Mouse (Mus musculus) lung, embryonic 14.5 days (tissue): ENCODE results near the gene Bckdha. TPM values are rescaled to one million over a fixed set of nuclear protein-coding genes. Genes with fewer than 3 reads are reported as not detected.
A peak's percentile ranks its signal among the peaks of the same experiment; 100 is the strongest.

Experiments used
- ATAC-seq: fragments of 200-750 bp; cut with Nextera tagmentation; 2 replicates; pipeline ENCODE4 v1.8.0; 2017; ENCODE audit warnings: mild to moderate bottlenecking, moderate TSS enrichment, moderate library complexity; ENCODE audit not compliant: insufficient read depth
- DNase-seq: peaks from one replicate; pipeline ENCODE4 v3.0.0-alpha.2; 2015
- H3K27ac ChIP-seq: fragments of 300-500 bp; sonication (generic); 2 replicates; pipeline ENCODE4 v1.5.1; 2014; ENCODE audit warnings: low read depth, mild to moderate bottlenecking, moderate library complexity
- H3K27me3 ChIP-seq: fragments of 300-500 bp; sonication (generic); 2 replicates; pipeline ENCODE4 v1.6.1; 2014; ENCODE audit warnings: low read length, control low read depth; ENCODE audit not compliant: insufficient read depth
- H3K36me3 ChIP-seq: fragments of 300-500 bp; sonication (generic); 2 replicates; pipeline ENCODE4 v1.6.1; 2014; ENCODE audit warnings: control low read depth; ENCODE audit not compliant: insufficient read depth
- H3K4me1 ChIP-seq: fragments of 300-500 bp; sonication (generic); 2 replicates; pipeline ENCODE4 v1.6.1; 2014; ENCODE audit warnings: antibody characterized with exemption, control low read depth; ENCODE audit not compliant: insufficient read depth
- H3K4me2 ChIP-seq: fragments of 300-500 bp; sonication (generic); 2 replicates; pipeline ENCODE4 v1.6.1; 2014; ENCODE audit warnings: mild to moderate bottlenecking
- H3K4me3 ChIP-seq: fragments of 300-500 bp; sonication (generic); 2 replicates; pipeline ENCODE4 v1.5.1; 2014; ENCODE audit warnings: low read depth, low read length
- H3K9ac ChIP-seq: fragments of 300-500 bp; sonication (generic); 2 replicates; pipeline ENCODE4 v1.6.1; 2014
- H3K9me3 ChIP-seq: fragments of 300-500 bp; sonication (generic); 2 replicates; pipeline ENCODE4 v1.6.1; 2016; ENCODE audit warnings: low read depth, low read length, control low read depth
- CTCF ChIP-seq: IDR thresholded peaks from 2 replicates; pipeline ENCODE4 v1.5.1; 2016; ENCODE audit warnings: antibody characterized with exemption, low read depth
- WGBS: fragments of 180-500 bp; shearing (Covaris S2); extraction: QIAGEN DNeasy Blood & Tissue Kit; methylation state at CpG from one replicate; pipeline ENCODE4 v1.1.7; 2014; 5-methylcytosine and 5-hydroxymethylcytosine counted together
- polyA plus RNA-seq: library from polyadenylated mRNA; unstranded; fragments of >200 nt; fragmentation: Nextera tagmentation; extraction: Ambion mirVana; gene quantifications from 2 replicates; pipeline ENCODE4 v1.2.1, GENCODE M21; 2014

Bckdha gene
- polyA plus RNA-seq, 1 experiment from 2014 or later: 42.1 TPM

GRCm38 (mm10) chr7:25647574-25648123, 11.1 kb downstream of the Bckdha start:
- no peak overlapping the region for H3K4me3 ChIP-seq
- 42% methylated on average over 5 of the region's 5 CpGs for WGBS
- no peaks in the 10 kb centered on the region for H3K27me3 ChIP-seq
- H3K4me2 ChIP-seq: no peak overlapping the region
- H3K9me3 ChIP-seq: no peaks in the 10 kb centered on the region
- TF ChIP-seq CTCF: peak; percentile 34
- no peaks in the 10 kb centered on the region for H3K4me1 ChIP-seq
- no peak for DNase-seq
- no peak overlapping the region for H3K9ac ChIP-seq
- no peaks in the 10 kb centered on the region for H3K36me3 ChIP-seq
- no peak for ATAC-seq
- H3K27ac ChIP-seq: no peak overlapping the region

- no peaks in the 10 kb centered on the region for H3K9me3 ChIP-seq
Measured at GRCm38 (mm10) chr7:25645074-25645473, 13.7 kb downstream of the Bckdha start.

GRCm38 (mm10) chr7:25644631-25645030, 14.2 kb downstream of the Bckdha start:
- peaks cover 2% of the 10 kb centered on the region; the same call in 1 of the 2 replicates for H3K36me3 ChIP-seq
- H3K4me2 ChIP-seq: no peak overlapping the region
- H3K4me3 ChIP-seq: no peak overlapping the region
- ATAC-seq (no peak), DNase-seq (no peak)
- H3K9ac ChIP-seq: no peak overlapping the region
- H3K9me3 ChIP-seq: no peaks in the 10 kb centered on the region
- WGBS: 72% methylated on average over 4 of the region's 4 CpGs
- no peaks in the 10 kb centered on the region for H3K27me3 ChIP-seq
- no peak for TF ChIP-seq CTCF
- H3K27ac ChIP-seq: no peak overlapping the region
- no peaks in the 10 kb centered on the region for H3K4me1 ChIP-seq

More at GRCm38 (mm10) chr7:25645074-25645473, 13.7 kb downstream of the Bckdha start:
- Histone ChIP-seq H3K4me1 (no peaks in the 10 kb centered on the region), H3K27me3 (no peaks in the 10 kb centered on the region), H3K4me3 (no peak overlapping the region), H3K36me3 (peaks cover 2% of the 10 kb centered on the region; the same call in 1 of the 2 replicates), H3K4me2 (no peak overlapping the region), H3K9ac (no peak overlapping the region), H3K27ac (no peak overlapping the region)
- WGBS: 70% methylated on average over 14 of the region's 14 CpGs
- TF ChIP-seq CTCF: no peak
- ATAC-seq: no peak
- no peak for DNase-seq

- Histone ChIP-seq H3K27ac (no peak overlapping the region), H3K4me1 (no peaks in the 10 kb centered on the region), H3K27me3 (no peaks in the 10 kb centered on the region), H3K4me2 (no peak overlapping the region), H3K4me3 (no peak overlapping the region), H3K9ac (no peak overlapping the region), H3K36me3 (peaks cover 2% of the 10 kb centered on the region; the same call in 1 of the 2 replicates), H3K9me3 (no peaks in the 10 kb centered on the region)
- ATAC-seq (no peak), DNase-seq (no peak)
- 72% methylated on average over 10 of the region's 10 CpGs for WGBS
- TF ChIP-seq CTCF: no peak
Measured at GRCm38 (mm10) chr7:25644136-25644535, 14.6 kb downstream of the Bckdha start.

- Histone ChIP-seq H3K4me1 (no peaks in the 10 kb centered on the region), H3K4me3 (no peak overlapping the region), H3K4me2 (no peak overlapping the region), H3K27ac (no peak overlapping the region), H3K9ac (no peak overlapping the region), H3K9me3 (no peaks in the 10 kb centered on the region), H3K36me3 (peaks cover 2% of the 10 kb centered on the region; the same call in 1 of the 2 replicates), H3K27me3 (no peaks in the 10 kb centered on the region)
- no peak for DNase-seq
- no peak for TF ChIP-seq CTCF
- ATAC-seq: no peak
- 85% methylated on average over 4 of the region's 4 CpGs for WGBS
Measured at GRCm38 (mm10) chr7:25639754-25640153, 19.0 kb downstream of the Bckdha start.

GRCm38 (mm10) chr7:25637099-25637498, 21.7 kb downstream of the Bckdha start:
- H3K4me2 ChIP-seq: no peak overlapping the region
- no peak overlapping the region for H3K27ac ChIP-seq
- no peaks in the 10 kb centered on the region for H3K27me3 ChIP-seq
- H3K4me3 ChIP-seq: no peak overlapping the region
- no peaks in the 10 kb centered on the region for H3K4me1 ChIP-seq
- H3K9ac ChIP-seq: no peak overlapping the region
- ATAC-seq (no peak), DNase-seq (no peak)
- no peak for TF ChIP-seq CTCF
- WGBS: 75% methylated on average over 5 of the region's 5 CpGs
- H3K9me3 ChIP-seq: no peaks in the 10 kb centered on the region
- peaks cover 11% of the 10 kb centered on the region; the same call in 1 of the 2 replicates for H3K36me3 ChIP-seq

- no peaks in the 10 kb centered on the region for H3K4me1 ChIP-seq
- no peak overlapping the region for H3K9ac ChIP-seq
- H3K27me3 ChIP-seq: no peaks in the 10 kb centered on the region
- ATAC-seq (no peak), DNase-seq (no peak)
- H3K4me2 ChIP-seq: no peak overlapping the region
- 11% methylated on average over 3 of the region's 3 CpGs for whole genome bisulfite sequencing
- H3K9me3 ChIP-seq: no peaks in the 10 kb centered on the region
- H3K36me3 ChIP-seq: peaks cover 11% of the 10 kb centered on the region; the same call in 1 of the 2 replicates
- H3K4me3 ChIP-seq: no peak overlapping the region
- TF ChIP-seq CTCF: no peak
- no peak overlapping the region for H3K27ac ChIP-seq
Measured at GRCm38 (mm10) chr7:25636373-25636772, 22.4 kb downstream of the Bckdha start.
